Mouse (Mus musculus) erythroblast, embryonic 14.5 days (primary cell): ENCODE measurements around the gene Mpo.

Source experiments
- GATA1 ChIP-seq: IDR thresholded peaks from 2 replicates; pipeline ENCODE4 v1.6.1; 2012; ENCODE audit warnings: low read length, inconsistent platforms, mixed read lengths
- TAL1 ChIP-seq: IDR thresholded peaks from 3 replicates; pipeline ENCODE4 v1.6.1; 2012; ENCODE audit warnings: low read length, inconsistent platforms, mixed read lengths

GRCm38 (mm10) chr11:87852690-87853596 lies 59.6 kb downstream of the Mpo start, which contains the start of gene Mks1:
- TF ChIP-seq GATA1 = no peak
- no peak for TF ChIP-seq TAL1
